Mouse (Mus musculus) myocyte (in vitro differentiated cells): ENCODE data around the gene Arhgef28. TPM values are rescaled to one million over a fixed set of nuclear protein-coding genes. Genes with fewer than 3 reads are reported as not detected.
"Not testable (repeated sequence)": the region's sequence is repeated elsewhere in the genome, so short reads cannot be mapped to it uniquely, and the experiment has no call there.

Source experiments
- H3K27me3 ChIP-seq: one replicate; pipeline ENCODE4 v1.6.1; 2011; ENCODE audit not compliant: control insufficient read depth, insufficient read depth, insufficient read length
- H3K36me3 ChIP-seq: one replicate; pipeline ENCODE4 v1.6.1; 2011; ENCODE audit not compliant: control insufficient read depth, insufficient read depth
- H3K4me2 ChIP-seq: one replicate; pipeline ENCODE4 v1.6.1; 2011; ENCODE audit warnings: low read depth, control low read depth
- H3K4me3 ChIP-seq: one replicate; pipeline ENCODE4 v1.5.1; 2011; ENCODE audit warnings: mild to moderate bottlenecking, control low read depth, moderate library complexity
- H3K79me2 ChIP-seq: one replicate; pipeline ENCODE4 v1.6.1; 2011; ENCODE audit not compliant: control insufficient read depth, insufficient read depth
- H3ac ChIP-seq: one replicate; pipeline ENCODE4 v1.6.1; 2011; ENCODE audit not compliant: control insufficient read depth, insufficient read length
- CEBPB ChIP-seq: IDR thresholded peaks from 2 replicates; pipeline ENCODE4 v1.6.1; 2011; ENCODE audit warnings: mild to moderate bottlenecking, moderate library complexity; ENCODE audit not compliant: poor library complexity, insufficient read depth, severe bottlenecking
- E2F4 ChIP-seq: IDR thresholded peaks from one replicate; pipeline ENCODE4 v1.6.1; 2011; ENCODE audit warnings: mild to moderate bottlenecking, control low read depth, moderate library complexity; ENCODE audit not compliant: insufficient read depth
- MAX ChIP-seq: IDR thresholded peaks from one replicate; pipeline ENCODE4 v1.6.1; 2011; ENCODE audit warnings: low read depth, mild to moderate bottlenecking, control low read depth
- MYOD1 ChIP-seq, 3 experiments: IDR thresholded peaks; one replicate each; pipeline ENCODE4 v1.6.1; 2011; ENCODE audit warnings: control low read depth in 2 of 3, low read depth in 2 of 3, mild to moderate bottlenecking in 2 of 3, moderate library complexity in 1 of 3; ENCODE audit not compliant: insufficient read length in 2 of 3, control insufficient read depth in 1 of 3
- MYOG ChIP-seq, 3 experiments: IDR thresholded peaks; one replicate each; pipeline ENCODE4 v1.6.1; 2011; ENCODE audit warnings: control low read depth in 2 of 3, low read depth in 2 of 3, mild to moderate bottlenecking in 2 of 3; ENCODE audit not compliant: insufficient read length in 2 of 3, control insufficient read depth in 1 of 3, insufficient read depth in 1 of 3
- POLR2A ChIP-seq: IDR thresholded peaks from one replicate; pipeline ENCODE4 v1.6.1; 2011; ENCODE audit warnings: low read depth, mild to moderate bottlenecking, control low read depth, moderate library complexity; ENCODE audit not compliant: insufficient read length
- POLR2AphosphoS2 ChIP-seq: IDR thresholded peaks from one replicate; pipeline ENCODE4 v1.6.1; 2011; ENCODE audit warnings: low read depth, control low read depth; ENCODE audit not compliant: insufficient read length
- REST ChIP-seq: IDR thresholded peaks from one replicate; pipeline ENCODE4 v1.6.1; 2011; ENCODE audit warnings: mild to moderate bottlenecking, control low read depth, moderate library complexity; ENCODE audit not compliant: insufficient read depth, insufficient read length
- SRF ChIP-seq: IDR thresholded peaks from one replicate; pipeline ENCODE4 v1.6.1; 2011; ENCODE audit warnings: low read depth; ENCODE audit not compliant: control insufficient read depth, insufficient read length
- TCF12 ChIP-seq: IDR thresholded peaks from one replicate; pipeline ENCODE4 v1.6.1; 2011; ENCODE audit warnings: mild to moderate bottlenecking, control low read depth; ENCODE audit not compliant: poor library complexity, insufficient read depth, severe bottlenecking
- TCF3 ChIP-seq: IDR thresholded peaks from one replicate; pipeline ENCODE4 v1.6.1; 2011; ENCODE audit warnings: low read depth, control low read depth; ENCODE audit not compliant: insufficient read length
- USF1 ChIP-seq: IDR thresholded peaks from one replicate; pipeline ENCODE4 v1.6.1; 2011; ENCODE audit warnings: low read depth, mild to moderate bottlenecking, control low read depth, moderate library complexity
- polyA plus RNA-seq: library from polyadenylated mRNA; unstranded; fragments of >200 nt; fragmentation: generic; extraction: Trizol; gene quantifications from one replicate; pipeline ENCODE4 v1.2.1, GENCODE M21; 2012; ENCODE audit warnings: missing spikeins

Arhgef28 gene
- polyA plus RNA-seq, 1 experiment: 0.76 TPM

GRCm38 (mm10) chr13:98025706-98026504, 180.3 kb downstream of the Arhgef28 start:
- H3ac ChIP-seq: no peak overlapping the region
- no peaks in the 10 kb centered on the region for H3K36me3 ChIP-seq
- TF ChIP-seq MAX (no peak), MYOD1 (IDR thresholded peaks at IDR 0.05; ENCODE audit: control insufficient read depth in 1 of 3, insufficient read length in 2 of 3, low read depth in 2 of 3) (no peak), TCF3 (no peak), E2F4 (no peak), USF1 (no peak), SRF (no peak)
- no peak overlapping the region for H3K4me2 ChIP-seq
- H3K79me2 ChIP-seq: no peaks in the 10 kb centered on the region
- no peaks in the 10 kb centered on the region for H3K27me3 ChIP-seq
- H3K4me3 ChIP-seq: no peak overlapping the region

- Histone ChIP-seq H3K4me2 (no peak overlapping the region), H3K27me3 (no peaks in the 10 kb centered on the region)
These were observed 181.1 kb downstream of the Arhgef28 start for GRCm38 (mm10) chr13:98025162-98025561.

GRCm38 (mm10) chr13:98024680-98025079, 181.6 kb downstream of the Arhgef28 start:
- TF ChIP-seq MYOG (IDR thresholded peaks at IDR 0.05; ENCODE audit: control insufficient read depth in 1 of 3, insufficient read depth in 1 of 3, insufficient read length in 2 of 3, low read depth in 2 of 3) (no peak), TCF12 (no peak), REST (no peak), SRF (no peak), TCF3 (no peak), USF1 (no peak), CEBPB (no peak), POLR2A (no peak), E2F4 (no peak), MYOD1 (IDR thresholded peaks at IDR 0.05; ENCODE audit: control insufficient read depth in 1 of 3, insufficient read length in 2 of 3, low read depth in 2 of 3) (no peak), MAX (no peak), POLR2AphosphoS2 (no peak)
- H3K4me2 ChIP-seq: no peak overlapping the region
- H3K36me3 ChIP-seq: no peaks in the 10 kb centered on the region

More at GRCm38 (mm10) chr13:98025162-98025561, 181.1 kb downstream of the Arhgef28 start:
- H3ac ChIP-seq: no peak overlapping the region
- TF ChIP-seq MYOG (IDR thresholded peaks at IDR 0.05; ENCODE audit: control insufficient read depth in 1 of 3, insufficient read depth in 1 of 3, insufficient read length in 2 of 3, low read depth in 2 of 3): no peak
- no peak for TF ChIP-seq REST
- TF ChIP-seq SRF: no peak
- no peak for TF ChIP-seq USF1
- no peaks in the 10 kb centered on the region for H3K79me2 ChIP-seq
- no peaks in the 10 kb centered on the region for H3K36me3 ChIP-seq
- no peak overlapping the region for H3K4me3 ChIP-seq

GRCm38 (mm10) chr13:98021906-98022305, 184.3 kb downstream of the Arhgef28 start:
- H3K27me3 ChIP-seq: no peaks in the 10 kb centered on the region
- no peak overlapping the region for H3ac ChIP-seq
- no peaks in the 10 kb centered on the region for H3K36me3 ChIP-seq
- no peak overlapping the region for H3K4me2 ChIP-seq
- TF ChIP-seq USF1: no peak
- no peak overlapping the region for H3K4me3 ChIP-seq
- no peaks in the 10 kb centered on the region for H3K79me2 ChIP-seq

More at GRCm38 (mm10) chr13:98024680-98025079, 181.6 kb downstream of the Arhgef28 start:
- H3ac ChIP-seq: no peak overlapping the region
- H3K79me2 ChIP-seq: no peaks in the 10 kb centered on the region
- H3K4me3 ChIP-seq: no peak overlapping the region
- no peaks in the 10 kb centered on the region for H3K27me3 ChIP-seq

- not testable (repeated sequence) for H3K36me3 ChIP-seq, H3K4me2 ChIP-seq, H3ac ChIP-seq, H3K79me2 ChIP-seq, H3K4me3 ChIP-seq, H3K27me3 ChIP-seq
These were observed 187.4 kb downstream of the Arhgef28 start for GRCm38 (mm10) chr13:98018837-98019236.
